Mouse (Mus musculus): ENCODE measurements around the gene Arid1b.

- TF ChIP-seq CTCF (IDR thresholded peaks at IDR 0.05; ENCODE audit: low read depth) (no peak), EP300 (IDR thresholded peaks at IDR 0.05; ENCODE audit: low read depth) (no peak)
Observed at GRCm38 (mm10) chr17:4995561-4996051, 1.5 kb downstream of the Arid1b start.

Data from liver, postnatal 0 days (tissue).